Mouse (Mus musculus) retina, postnatal 7 days (tissue): Measurements from ENCODE around the gene Robo3.

Experiments used
- DNase-seq: peaks from one replicate; pipeline ENCODE4 v3.0.0-alpha.2; 2012; ENCODE audit warnings: low read depth, low spot score

Gene Robo3

DNA sequence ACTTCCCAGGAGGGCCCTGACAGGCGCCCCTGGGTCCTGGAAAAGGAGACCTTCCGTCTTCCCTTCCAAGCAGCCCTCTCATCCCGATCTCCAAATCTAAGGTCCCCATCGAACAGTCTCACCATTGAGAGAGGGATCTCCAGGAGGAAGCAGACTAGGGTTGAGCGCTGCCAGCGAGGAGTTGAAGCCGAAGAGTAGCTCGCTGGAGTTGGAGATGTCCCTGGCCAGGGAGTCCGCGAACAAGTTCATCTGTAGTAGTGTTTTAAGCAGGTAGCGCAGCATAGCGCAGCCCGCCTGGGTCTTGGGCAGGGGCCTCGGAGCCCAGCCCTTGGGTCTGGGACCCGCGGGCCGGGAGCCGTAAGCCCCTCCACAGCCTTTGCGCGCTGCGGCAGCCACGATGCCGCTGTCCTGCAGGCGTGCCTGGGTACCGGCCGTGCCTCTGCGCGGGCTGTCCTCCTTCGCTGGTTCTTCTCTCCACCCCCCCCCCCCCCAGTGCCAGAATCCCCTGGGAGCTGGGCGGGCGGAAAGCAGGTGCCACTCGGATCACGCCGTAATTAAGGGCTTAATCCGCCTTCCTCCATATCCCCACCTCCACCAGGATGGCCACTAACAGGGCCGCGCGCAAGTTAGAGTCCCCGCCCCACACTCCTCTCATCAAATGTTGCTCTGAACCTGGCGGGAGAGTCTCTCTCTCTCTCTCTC is at the start of gene Robo3:
Gene Robo3 (minus strand): TSS at position 527 of the 702 bp plus-strand sequence.
- no peak for DNase-seq

DNA sequence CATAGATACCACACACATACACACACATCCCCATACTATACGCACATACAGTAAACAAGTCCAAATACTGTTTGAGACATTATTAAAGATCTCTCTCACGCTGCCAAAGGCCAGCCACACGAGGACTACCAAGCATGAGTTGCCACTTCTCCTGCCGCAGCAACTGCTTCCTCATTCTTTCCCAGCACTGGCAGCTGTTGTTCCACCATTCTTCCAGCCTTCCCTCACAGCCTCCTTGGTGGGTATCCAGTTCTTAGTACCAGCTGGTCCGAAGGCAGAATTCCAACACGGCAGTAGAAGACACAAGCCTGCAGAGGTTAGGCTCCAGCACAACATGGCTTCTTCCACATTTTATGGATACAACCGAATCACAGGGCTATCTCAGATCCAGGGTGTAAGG is 41.9 kb upstream of the Robo3 start:
- DNase-seq = no peak

DNA sequence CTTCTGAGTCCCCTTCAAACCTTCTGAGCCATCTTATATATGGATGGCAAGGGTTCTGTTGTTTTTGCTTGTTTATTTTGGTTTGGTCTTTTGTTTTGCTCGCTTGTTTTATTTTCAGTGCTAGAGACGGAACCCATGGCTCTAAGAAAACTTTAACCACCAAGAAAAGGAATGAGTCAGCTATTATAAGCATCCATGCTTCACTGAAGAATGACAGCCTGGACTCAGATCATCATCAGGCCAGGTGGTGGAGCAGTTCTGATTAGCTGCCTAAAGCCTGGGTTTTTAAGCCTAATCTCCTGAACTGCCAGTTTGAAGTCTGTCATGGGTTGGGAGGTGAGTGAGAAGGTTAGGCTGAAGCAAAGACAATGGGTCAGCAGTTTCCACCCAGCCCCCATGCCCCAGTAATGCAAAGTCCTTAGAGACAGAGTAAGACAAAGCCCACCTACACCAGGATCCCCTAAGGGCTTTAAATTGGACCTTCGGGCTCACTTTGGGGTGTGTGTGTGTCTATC is 40.6 kb upstream of the Robo3 start:
- peak; percentile 40 for DNase-seq

DNA sequence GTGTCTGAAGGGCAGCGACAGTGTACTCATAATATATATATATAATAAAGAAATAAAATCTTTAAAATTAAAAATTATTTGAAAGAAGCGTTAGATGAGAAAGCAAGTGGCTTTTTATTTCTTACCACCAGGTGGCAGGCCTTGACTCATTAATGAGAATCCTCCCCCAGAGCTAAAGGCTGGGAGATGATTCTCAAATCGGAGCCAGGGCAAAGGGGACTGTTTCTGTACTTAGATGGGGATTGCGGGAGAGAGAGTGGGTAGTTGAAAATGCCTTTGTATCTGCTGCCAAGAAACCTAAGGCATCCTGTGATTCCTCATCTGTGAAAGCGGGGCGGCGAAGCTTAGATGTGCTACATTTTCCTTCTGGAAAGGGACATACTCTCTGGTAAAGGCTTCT is 29.7 kb upstream of the Robo3 start:
- DNase-seq = peak; percentile 36

DNA sequence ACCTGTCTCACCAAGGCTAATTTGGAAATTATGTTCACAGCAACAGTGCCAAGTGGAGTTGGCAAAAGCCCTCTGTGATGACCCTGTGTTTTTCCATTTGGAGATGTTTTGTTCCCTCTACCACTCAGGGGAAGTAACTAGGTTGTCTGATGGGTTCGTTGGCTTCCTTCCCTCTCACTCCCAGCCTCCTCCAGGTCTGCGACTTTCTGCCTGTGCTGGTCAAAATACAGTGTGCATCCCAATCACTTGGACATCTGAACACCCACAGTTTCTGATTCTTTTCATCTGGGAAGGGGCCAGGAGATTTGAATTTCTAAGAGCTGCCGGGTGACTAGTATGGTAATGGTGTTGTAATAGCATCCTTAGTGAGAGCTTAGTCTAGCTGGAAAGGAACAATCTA is 28.5 kb upstream of the Robo3 start:
- DNase-seq = no peak

DNA sequence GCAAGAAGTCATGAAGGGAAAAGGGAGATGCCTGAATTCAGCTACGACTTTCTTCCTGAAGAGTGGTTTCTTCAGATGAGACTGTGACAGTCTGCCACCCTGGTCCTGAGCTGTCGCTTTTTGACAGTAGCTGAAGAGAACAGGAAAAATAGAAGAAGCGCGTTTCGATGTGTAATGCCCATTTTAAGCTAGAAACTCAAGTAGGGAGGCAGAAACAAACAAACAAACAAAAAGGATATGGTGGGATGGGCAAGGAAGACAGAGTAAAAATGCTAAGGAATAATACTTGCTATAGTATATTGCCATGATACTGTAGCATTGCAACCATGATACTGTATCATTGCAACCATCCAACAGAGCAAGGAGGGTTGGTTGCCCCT is 27.9 kb upstream of the Robo3 start:
- DNase-seq = no peak

DNA sequence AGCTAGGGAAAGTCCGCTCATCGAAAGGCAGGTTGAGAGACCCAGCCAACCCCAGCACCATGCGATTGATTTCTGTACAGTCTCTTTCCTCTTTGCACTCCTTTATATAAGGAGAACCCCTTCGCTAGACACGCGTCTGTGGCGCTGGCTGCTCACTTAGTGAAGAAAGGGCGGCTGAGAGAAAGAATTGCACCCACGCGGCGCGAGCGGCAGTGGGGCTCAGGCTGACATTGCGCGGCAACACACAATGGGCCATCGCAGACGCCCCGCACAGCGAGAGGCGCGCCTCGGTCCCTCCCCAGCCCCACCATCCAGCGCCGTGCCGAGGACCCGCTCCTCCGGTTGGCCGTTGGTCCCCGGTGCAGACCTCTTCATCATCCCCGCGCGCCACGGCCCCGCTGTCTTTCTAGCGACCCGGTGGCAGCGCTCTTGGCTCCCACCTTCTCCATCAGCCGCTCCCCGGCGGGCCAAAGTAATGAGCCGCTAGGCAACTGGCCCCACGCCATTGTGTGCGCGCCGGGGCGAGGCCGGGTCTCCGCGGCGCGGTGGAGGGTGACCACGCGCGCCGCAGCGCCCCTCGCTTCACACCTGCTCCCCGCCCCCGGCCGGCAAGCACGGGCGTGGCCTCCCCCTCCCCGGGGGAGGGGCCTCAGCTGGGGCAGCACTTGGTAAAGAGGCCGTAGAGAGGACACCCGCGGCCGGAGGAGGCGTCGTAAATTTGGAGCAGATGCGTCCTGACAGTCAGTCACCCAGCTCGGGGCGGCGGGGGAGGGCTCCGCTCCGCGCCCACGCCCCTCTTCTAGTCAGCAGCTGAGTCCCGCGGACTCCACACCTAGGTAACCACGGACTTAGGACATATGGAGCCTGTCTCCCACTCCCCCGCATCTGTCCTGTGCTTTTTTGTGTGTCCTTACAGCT is 27.3 kb upstream of the Robo3 start:
- no peak for DNase-seq

DNA sequence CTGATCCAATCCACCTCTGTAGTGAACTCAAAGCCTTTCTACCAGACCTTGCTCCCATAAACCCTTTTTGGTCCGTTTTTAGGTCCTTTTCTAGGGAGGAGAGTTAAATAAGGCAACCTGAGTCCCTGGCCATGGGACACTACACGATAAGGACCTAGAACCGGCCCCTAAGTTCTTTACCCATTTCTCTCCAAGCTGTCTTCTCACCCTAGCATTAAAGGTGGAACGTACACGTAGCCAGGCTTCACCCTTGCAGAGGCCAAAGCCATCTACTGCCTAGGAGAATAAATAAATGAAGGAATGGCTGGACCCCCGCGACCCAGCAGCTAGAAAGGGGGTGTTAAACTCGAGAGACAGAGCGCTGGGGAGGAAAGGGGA is 26.6 kb upstream of the Robo3 start:
- DNase-seq = no peak

DNA sequence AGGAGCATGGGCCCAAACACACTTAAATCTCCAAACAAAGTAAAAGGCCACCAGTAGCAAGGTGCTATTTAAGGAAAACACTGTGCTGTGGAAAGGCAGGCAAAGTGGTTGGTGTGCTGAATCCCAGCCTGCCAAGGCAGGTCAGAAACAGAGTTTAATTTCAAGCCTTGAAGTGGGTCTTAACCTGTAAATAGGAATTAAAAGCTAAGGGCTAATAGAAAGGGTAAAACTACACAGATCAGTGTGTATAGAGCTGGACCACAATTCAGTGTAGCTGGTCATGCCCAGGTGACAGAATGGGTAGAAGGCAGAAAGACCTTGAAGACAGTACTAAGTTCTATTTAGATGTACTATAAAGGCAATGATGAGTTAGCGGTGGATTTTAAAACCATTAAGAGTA is 24.1 kb upstream of the Robo3 start:
- no peak for DNase-seq

DNA sequence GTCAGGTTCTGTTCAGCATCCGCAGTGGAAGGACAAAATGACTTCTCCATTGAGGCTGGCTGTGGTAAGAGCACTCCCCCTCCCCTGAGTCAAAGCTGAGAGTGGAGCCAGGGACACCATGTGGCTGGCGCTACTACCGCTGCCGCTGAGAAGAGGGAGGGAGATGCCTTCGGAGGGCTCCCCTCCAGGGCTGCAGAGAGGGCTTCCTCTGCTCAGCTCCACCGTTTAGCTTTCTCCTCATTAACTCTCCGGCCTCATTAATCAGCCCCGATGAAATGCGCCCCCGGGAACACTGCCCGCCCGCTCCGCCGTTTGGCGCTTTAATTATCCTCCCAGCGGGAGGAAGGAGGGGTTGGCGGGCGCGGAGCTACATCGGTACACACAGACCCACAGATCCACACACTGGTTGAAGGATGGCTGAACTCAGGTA is 23.4 kb upstream of the Robo3 start:
- peak; percentile 48 for DNase-seq

DNA sequence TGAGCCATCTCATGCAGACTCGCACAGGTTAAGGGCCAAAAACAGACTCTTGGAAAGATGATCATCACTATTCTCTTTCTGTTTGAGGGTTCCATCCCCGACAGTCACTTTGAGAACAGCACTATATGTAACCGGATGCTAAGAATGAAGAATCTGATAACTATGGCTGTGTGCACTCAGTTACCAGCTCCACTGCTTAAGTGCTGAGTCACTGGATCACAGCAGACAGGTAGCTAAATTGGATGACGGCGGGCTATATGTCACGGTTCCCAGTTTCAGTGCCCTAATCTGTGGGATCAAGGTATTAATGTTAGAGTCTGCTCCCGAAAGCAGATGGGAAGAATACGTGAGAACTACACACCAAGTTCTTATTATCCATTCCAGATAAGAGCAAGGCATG is 22.8 kb upstream of the Robo3 start:
- no peak for DNase-seq

DNA sequence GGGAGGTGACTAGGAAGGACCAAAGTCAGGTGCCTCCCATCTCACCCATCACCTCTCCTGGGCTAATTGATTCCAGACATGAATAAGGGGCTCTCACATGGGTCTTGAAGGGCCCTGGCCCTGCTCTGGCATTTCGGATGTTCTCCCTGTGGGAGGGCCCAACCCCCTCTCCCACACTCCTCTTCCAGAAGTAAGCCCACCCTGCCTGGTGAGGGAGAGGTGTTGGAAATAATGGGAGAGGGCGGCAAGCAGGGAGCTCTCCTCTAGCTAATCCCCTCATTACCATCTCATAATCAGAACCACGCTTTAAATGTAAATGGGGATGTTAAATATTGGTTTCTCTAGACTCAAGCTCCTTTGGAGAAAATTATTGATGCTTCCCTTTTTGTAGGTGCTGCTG is 21.9 kb upstream of the Robo3 start:
- DNase-seq = no peak

DNA sequence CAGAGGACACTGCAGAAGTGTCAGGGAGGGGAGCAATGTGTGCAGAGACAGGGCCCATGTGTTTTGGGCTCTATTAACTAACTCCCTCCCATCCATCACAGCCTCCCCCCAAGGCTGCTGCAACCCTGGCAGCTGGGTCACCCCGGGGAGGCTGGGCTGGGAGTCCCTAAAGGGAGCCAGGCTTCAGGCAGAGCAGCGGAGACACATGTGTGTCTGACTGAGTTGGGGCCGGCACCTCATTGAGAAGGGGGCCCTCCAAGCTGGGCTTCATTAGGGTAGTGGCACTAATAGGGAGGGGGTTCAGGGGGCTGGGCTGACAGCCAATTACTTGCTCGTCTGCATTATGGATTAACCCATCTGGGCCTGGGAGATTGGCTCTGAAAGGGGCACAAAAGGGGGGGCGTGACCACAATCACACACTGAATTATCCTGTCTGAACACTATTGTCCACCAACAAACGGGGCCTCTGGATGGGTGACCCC is 21.0 kb upstream of the Robo3 start:
- no peak for DNase-seq

DNA sequence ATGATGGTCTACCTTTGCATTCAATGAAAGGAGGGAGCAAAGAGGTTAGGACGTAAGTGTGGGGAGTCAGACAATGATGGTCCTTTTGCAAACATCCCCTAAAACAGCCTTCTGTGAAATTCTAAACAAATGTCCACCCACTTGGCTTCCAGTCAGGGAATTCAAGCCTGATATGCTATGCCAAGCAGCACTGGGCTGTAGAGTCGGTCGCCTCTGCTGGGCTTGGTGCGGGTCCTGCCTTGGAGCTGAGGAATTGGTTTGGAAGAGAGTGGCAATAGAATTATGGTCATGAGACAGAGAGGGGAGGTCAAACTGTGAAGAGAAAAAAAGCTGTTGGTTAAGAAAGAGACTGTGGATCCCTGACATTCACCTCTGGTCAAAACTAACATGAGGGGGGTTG is 20.3 kb upstream of the Robo3 start:
- DNase-seq = no peak

DNA sequence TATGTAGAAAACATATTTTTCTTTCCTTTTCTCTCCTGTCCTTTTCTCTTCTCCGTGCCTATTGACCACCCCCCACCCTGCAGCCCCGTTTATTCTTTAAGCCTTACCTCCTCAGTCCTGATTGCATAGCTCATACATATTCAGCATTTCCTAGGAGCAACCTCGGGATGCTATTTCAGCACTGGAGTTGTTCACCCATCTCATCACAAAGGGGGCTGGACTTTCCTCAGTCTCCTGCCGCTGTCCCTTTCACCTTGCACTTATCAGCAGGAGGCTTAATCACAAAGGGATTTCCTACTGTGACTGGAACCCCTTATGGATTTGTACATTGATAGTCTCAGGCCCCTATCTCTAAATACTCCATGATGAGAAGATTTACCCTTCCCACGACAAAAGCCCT is 19.4 kb upstream of the Robo3 start:
- DNase-seq = no peak

DNA sequence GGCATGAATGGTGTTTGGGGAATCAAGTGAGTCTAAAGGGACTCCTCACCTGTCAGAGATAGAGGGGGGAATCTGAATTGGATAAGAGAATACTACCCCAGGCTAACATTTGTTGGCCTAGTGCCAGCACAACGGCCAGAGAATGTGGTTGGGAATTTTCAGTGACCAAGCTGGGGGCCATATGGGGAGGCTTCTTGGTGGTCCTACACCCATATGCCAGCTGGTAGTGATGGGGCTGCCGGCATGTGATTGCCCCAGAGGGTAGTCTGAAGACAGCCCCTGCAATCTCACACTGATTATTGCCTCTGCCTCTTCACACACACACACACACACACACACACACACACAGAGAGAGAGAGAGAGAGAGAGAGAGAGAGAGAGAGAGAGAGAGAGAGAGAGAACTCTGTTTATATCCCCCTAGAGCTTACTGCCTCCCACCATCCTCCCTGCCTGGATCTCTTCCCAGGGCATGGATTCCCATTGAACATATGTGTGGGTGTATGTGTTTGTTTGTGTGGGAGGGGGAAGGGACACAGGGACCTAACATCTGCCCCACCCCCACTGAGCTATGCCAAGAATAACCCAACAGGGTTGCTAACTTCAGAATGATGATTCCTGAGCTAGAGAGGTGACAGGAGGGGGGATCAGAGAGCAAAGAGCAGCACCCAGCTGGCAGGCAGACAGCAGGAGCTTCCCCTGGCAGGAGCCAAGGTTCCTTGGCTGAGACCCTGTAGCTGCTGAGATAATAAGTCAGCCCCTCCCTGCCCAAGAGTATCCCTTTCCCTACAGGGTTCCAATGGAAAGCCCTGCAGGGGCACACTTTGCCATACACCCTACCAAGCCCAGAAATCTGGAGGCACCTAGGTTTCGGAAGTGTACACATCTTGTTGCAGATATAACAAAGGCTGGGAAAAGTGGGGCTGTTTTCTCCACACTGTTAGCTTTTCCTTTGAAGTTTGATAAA is 5.0 kb upstream of the Robo3 start:
- no peak for DNase-seq

DNA sequence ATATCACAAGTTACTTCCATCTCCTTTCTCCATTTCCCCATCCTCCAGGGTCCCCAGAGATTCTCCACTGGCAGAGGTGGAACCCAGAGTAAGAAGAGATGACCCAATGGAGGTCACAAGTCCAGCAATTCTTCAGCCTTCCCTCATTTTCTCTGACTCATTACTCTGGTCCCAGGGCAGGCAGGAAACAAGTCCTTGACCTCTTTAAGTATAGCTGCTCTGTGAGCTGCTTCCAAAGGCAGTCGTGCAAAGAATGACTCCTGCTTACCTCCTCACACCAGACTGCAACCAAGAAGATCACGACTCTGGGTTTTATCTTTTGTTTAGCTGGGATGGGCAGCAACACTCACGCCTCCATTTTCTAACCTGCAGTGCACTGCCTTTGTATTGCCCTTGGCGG is 2.6 kb upstream of the Robo3 start:
- DNase-seq = no peak

DNA sequence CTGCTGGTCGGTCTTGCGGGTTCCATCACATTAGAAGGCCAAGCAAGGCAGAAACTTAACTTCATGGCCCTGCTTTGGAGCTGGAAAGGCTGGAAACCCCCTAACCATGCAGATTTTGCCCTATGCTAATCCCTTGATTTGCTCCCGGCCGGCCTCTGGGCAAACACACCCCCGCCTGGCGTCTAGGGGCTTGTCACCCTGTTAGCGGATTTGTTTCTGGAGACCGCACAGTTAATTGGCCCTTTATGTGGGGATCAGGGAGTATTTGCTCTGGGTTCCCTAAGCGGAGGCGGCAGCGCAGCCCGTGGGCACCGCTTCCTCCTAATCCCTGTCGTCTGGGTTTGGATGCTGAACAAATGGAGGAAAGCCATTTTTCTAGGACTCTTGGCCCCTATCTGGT is 1.9 kb upstream of the Robo3 start:
- peak; percentile 43 for DNase-seq

DNA sequence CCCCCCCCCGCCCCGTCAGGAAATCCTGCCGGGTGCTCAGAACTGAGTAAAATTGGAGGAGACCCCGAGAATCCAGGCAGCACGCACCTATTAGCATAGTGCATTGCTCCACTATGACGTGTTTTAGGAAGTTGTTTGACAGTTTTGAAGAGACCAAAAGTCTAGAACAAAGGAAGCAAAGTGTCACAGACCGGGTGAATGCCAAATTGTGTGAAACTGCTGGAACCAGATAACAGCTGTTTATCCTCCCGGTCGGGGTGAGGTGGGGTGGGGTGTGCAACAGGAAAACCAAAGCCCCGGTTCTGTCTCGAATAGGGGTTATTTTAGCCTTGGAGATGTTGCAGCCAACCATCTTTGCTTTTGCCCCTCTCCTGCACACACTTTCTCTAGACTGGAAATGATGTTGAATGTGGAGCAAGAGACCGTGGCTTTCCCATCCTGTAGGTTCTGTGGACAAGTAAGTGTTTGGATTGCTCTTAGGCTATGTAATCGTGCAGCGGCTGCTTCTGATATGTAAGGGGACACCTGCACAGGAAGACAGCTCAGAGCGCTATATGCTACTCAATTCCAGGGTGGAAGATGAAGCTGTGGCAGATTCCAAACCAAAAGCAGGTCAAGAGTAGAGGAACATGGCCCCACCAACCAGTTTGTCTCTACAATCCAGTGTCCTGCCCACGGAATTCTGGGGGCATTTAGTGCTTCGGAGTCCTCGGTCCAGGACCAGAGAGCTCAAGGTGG is 946 bp upstream of the Robo3 start:
- DNase-seq = no peak

DNA sequence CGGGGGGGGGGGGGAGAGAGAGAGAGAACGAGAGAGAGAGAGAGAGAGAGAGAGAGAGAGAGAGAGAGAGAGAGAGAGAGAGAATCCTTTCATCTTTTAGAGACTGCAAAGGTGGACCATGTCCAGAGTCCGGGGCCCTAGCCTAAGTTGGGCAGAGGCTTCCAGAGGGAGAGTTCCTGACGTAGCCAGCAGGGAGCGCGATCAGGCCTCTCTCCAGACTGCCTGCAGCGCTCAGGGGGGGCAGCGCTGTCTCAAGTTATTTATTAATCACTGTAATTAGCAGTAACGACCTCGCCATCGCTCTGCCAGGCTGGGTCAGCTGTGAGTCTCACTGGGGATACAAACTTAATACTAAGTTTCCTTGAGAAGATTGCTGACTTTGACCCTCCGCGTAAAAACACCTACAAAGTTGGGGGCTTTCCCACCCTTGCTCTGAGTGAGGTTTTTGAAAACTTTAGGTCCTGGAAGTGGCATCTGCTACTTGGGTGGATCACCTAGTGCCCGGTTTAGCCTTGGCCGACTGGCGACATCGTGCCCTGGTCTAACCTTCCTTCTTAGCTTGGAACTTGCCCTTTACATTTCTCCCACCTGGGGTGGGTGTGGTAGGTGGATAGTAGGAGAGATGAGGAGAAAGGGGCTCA is 900 bp downstream of the Robo3 start:
- no peak for DNase-seq
